Mouse (Mus musculus) cerebellum, adult 8-10 months (tissue): ENCODE data around the gene Aamp.

Experiments used
- DNase-seq: peaks from one replicate; pipeline ENCODE4 v3.0.0; 2022

The Aamp gene

DNA sequence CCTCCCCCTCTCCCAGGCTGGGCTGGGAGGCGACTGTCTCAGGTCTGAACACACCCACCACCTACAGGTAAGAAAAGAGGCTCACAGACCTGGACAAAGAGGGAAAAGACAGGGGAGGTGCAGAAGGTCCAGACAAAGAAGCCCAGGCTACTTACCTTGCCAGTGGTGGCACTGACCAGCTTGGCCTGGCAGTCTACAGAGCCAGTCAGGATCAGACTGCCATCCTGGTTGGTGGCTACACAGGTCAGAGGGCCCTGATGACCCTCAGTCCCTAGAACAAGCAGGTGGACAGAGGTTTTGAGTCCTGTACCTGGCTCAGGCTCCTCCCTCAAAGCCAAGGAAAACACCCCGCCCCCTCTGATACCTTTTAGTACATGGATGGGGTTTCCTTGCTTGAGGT is 3.2 kb downstream of the Aamp start:
- no peak for DNase-seq

DNA sequence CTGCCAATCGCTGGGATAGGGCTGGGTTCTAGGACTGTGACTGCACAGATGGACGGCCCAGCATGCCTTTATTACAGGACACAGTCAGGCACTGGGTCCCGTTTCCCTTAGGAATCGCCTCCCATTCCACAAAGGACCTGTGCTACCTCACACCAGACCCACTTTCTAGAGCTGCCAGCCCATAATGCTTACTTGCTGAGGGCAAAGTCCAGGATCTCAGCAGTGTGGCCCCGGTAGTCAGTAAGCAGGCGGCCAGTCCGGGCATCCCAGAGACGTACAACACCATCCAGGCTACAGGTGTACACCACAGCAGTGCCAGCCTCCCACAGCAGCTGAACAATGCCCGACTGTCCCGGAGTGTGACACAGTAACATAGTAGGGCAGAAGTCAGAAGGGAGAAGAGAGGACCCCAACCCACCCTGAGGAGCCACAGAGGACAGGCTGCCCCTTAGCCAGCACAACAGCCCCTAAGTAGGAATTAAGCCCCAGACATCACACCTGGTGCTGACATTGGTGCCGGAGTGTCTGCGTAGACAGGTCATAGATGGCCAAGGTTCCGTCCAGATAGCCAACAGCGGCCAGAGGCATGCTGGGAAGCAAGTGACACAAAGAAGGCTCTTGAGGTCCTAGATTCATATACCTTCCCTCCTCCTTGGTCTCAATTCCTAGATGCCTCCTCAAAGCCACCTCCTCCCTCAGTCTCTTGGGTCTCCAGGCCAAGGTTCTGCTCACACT is 3.8 kb downstream of the Aamp start:
- DNase-seq: peak; percentile 6

DNA sequence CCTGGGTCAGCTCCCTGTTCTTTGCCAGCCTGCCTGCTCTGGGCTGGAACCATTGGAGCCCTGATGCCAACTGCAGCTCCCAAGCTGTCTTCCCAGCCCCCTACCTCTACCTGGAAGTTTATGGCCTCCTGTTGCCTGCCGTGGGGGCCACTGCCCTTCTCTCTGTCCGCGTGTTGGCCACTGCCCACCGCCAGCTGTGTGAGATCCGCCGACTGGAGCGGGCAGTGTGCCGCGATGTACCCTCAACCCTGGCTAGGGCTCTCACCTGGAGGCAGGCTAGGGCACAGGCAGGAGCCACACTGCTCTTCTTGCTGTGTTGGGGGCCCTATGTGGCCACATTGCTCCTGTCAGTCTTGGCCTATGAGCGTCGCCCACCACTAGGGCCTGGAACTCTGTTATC is 5.5 kb downstream of the Aamp start:
- DNase-seq: no peak

DNA sequence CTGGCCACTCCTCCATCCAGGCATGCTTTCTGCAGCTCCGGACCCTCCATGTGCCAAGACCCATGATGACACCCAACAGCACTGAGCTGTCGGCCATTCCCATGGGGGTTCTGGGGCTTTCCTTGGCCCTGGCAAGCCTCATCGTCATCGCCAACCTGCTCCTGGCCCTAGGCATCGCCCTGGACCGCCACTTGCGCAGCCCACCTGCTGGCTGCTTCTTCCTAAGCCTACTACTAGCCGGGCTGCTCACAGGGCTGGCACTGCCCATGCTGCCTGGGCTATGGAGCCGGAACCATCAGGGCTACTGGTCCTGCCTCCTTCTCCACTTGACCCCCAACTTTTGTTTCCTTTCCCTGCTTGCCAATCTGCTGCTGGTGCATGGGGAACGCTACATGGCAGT is 6.0 kb downstream of the Aamp start, which contains the start of gene Gpbar1:
Gpbar1 (plus strand) TSS at position 13 of the 400 bp plus-strand sequence.
- peak; percentile 2 for DNase-seq

DNA sequence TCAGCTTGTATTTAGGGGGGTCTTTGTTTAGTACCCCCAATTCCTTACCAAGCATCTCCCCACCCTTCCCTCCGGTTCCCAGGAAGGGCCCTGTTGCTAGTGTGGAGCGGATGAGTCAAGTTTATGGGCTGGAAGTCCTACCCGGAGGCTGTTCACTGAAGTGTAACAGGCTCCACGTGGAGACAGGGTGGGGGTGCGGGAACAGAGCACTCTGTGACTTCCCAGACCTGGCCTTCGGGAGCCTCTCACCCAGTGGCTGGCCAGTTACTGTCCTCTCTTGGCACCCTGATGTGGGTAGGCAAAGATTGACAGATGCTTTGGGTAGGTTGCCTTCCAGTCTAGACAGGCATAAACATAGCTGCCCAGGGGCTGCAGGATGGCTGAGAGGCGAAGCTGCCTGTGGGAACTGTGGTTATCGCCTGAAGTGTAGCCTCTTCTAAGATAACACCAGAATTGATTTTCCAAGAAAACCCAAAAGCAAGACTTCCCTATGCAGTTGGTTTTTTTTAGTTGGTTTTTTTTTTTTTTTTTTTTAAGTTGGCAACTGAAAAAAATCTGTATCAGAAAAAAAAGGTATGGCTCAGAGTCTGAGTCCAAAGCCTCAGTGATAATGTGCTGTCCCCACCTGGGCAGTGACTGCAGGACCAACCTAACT is 6.5 kb downstream of the Aamp start:
- no peak for DNase-seq

DNA sequence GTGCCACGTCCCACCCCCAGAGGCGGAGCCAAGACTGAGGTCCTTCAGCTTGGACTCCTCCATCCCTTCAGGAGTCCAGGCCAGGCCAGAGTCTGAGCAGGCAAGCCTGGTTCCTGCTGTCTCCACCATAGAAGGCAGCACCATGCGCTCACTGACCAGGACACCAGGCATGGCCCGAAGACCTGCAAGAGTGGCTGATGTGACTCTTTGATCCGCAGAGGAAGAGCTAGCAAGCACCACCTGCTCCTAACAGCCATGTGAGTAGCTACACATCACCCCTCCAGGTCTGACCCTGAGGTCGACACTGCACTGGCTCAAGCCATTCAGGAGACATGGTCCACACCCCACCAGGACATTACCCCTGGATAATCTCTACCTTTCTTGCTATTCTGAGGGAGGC is 7.5 kb downstream of the Aamp start:
- DNase-seq: no peak

DNA sequence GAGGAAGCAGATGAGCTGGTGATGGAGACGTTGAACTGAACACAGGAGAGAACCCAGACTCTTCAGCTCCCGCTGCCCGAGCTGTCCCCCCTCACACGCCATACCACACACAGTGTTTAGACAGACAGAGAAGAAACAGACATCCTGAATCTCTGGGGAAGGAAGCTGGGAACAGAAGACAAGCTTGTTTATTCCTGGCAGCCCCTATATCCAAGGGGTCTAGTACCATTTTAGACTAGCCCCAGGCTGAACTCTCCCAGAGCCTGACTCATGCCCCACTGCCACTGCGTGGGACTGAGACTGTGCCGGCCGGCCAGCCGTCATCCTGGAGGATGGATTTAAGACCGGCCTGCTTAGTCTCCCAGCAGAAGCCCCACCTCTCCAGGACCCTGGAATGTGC is 9.5 kb downstream of the Aamp start:
- DNase-seq: no peak

DNA sequence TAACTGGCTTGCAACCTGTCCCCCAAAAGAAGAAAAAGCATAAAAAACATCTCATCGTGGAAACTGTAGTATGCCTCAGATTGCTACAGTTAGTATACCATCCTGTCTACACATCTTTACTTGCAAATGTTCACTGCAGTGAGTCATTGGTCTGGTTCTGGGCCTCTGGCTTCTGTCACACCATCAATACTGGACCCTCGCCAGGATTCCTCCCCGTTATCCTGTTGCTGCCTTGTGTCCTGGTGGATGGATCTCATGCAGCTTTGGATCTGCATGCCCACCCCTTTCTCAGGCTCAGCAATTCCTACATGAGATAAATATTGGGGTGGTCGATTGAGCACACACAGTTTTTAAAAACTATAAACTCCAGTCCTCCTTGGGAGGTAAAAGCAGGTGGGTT is 12.9 kb downstream of the Aamp start:
- no peak for DNase-seq

DNA sequence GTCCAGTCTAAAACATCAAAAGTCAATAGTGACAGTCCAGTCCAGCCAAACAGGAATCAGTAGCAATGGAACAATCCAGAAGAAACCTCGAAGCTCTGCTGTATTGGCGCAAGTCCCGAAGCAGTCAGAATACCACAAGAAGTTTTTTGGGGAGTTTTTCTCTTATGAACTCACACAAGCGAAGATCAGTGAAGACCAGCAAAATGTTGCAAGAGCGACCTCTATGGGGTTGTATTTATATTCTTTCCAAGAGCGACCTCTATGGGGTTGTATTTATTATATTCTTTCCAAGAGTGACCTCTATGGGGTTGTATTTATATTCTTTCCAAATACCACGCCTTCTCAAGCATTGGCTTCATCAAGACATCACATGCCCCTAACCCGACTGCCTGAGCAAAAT is 15.8 kb downstream of the Aamp start:
- DNase-seq: no peak

DNA sequence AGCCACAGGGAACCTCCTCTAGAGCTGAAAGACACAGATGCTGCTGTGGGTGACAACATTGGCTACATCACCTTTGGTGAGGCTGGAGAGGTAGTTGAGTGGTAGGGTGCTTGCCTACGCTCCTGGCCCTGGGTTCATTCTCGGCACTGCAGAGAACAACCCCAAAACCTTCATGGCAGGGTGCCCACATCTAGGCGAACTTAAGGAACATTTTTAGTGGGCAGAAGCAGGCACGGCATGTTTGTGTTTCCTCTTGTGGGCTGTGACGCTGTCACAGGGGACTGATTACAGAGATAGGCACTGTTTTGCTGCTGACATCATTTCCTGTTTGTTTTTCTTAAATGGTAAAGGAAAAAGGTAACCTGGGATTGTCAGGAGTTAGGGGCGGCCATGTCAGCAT is 22.0 kb downstream of the Aamp start:
- no peak for DNase-seq

DNA sequence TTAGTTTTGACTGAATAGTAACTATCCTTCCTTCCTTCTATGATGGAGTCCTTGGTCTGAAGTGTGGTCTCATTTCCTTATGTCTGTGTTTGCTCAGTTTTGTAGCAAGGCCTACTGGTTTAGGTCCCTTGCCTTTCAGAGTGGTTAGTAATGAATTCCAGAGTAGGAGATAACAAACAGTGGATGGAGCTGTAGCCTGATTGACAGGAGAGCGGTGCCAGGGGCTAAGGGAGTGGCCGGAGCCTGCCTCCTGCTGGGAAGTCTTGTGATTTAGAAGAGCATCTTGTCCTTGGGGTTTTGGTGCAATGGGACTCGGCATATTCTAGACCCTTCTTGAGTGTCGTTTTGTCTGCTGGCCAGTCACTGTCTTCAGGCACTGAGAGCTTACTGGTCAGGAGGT is 27.8 kb downstream of the Aamp start:
- DNase-seq: no peak

DNA sequence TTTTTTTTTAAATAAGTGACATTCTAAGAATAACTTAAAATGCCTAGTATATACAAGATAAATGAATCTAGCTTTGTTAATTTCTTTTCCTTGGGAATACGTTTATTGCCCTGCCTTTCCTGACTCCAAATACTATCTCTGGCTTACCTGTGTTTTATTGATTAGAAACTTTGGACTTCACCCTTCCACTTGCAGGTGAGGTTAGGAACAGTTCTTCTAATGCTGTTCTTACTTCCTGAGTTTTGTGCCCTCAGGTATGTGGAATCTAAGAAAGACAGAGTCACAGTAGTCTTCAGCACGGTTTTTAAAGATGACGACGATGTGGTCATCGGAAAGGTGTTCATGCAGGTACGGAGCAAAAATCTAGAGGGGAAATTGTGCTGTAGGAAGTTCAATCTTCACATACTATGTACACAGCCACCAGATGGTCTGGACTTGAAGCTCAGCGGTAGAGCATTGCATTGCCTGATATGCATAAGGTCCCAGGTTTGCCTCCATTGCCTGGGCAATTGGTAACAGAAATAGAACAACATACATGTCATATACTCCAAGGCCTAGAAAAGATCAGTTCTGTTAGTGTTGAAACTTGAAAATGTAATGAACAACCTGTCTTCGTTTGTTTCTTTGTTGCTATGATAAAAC is 28.7 kb downstream of the Aamp start:
- no peak for DNase-seq

DNA sequence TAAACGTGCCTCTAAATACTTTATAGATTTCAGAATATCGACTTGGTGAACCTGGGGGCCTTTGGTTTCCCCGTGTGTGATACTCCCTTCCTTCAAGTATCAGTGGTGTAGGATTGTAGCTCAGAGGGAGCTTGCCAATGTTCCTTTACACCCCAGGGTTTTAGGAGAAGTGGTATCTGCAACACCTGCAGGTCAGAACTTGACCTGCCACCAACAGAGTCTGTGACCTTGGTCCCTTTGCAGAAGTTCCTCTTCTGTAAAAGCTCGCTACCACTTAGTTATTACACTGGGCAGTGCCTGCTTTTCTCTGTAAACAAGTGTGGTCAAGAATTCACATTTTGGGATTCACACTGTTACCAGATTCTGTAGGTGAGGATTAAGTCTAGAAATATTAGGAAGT is 34.4 kb downstream of the Aamp start:
- DNase-seq: no peak

DNA sequence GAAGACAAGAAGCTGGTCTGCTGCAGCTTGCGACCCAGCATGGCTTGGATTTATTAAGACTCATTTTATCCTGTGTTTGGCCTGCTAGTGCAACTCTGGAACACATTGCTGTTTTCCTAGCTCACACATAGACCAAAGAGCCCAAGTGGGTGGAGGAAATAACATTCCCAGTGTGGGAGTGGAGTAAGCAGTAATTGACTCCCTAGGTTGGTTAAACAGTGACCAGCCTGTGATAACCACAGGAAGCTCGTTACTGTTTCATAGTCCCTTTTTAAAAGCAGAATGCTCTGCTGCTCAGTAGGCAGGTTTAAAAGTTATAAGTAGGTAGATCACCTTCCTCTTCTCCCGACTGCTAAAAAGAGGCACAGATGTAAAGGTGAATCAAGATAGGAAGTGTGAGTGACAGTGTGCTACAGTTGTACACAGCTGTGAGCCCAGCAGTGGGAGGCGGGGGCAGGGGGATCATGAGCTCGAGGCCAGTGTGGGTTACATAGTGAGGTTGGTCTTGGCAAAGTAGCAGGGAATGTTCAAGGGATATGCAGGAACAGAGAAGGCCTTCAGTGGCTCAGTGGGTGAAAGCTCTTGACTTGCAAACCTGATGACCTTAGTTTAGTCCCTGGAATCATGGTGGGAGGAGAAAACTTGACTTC is 35.1 kb downstream of the Aamp start:
- no peak for DNase-seq

DNA sequence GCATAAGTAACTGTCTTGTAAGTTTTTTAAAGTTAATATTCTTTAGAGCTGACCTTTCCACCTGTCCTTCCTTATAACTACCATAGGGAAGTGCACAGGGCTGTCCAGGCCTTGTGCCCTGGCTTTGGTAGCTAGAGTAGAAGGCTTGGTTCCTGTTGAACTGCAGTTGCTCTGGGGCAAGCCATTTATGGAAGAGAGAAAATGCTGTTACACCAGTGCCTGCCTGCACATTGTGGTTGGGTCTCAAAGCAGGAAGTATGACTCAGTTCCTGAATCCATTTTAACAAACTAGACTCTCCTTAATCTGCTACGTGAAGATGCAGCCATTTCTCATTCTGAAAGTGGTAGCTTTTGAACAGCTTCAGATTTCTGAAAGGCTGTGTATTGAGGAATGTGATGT is 35.7 kb downstream of the Aamp start:
- no peak for DNase-seq

DNA sequence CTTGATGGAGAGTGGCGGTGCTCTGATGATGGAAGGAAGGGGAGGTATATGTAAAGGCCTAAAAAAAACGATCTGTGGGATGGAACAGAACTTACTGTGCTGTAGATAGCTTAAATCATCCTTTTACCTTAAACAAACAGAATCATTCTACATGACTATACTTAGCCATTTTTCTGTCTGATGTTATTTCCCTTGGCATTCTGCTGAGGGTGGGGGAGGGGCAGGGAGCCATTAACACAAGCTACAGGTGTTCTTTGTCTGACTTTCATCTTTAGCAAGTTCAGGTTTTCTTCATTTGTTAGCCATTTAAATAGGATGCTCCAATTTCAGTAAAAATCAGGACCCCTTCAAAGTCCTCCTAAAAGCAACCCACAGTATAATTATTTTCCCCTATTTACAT is 39.0 kb downstream of the Aamp start:
- no peak for DNase-seq

DNA sequence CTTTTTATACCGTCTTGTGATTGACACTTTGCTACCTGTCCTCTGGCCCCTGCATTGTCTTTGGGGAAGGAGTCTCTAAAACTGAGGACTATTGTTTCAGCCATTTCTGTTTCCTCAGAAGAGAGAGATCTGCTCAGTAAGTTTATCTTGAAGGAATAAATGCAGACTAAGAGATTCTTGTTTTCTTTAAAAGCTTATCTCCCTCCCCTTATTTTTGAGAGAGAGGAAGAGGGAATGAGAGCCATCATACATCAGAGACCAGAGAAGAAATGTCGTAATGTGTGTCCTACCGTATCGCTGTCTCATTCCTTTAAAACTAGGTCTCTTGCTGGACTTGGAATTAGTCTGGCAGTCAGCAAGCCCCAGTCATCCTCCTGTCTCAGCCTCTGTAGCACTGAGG is 43.7 kb downstream of the Aamp start:
- DNase-seq: no peak

DNA sequence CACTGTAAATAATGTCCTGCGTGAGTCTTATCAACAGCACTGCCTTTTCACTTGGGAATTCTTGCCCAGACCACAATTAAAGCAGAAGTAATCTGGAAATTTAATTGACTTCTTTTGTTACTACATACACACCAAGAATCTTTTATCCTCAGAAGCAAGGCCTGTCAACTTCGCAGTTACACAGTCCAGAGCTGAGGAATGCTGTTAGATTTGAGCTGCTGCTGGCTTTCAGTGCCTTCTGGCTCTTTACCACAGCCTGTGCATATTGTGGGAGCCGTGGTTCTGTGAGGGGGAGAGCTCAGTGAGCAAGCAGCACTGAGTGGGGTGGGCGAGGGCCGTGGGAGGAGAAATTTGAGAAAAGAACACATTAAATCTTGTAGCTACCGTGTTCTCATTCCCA is 44.2 kb downstream of the Aamp start:
- no peak for DNase-seq

DNA sequence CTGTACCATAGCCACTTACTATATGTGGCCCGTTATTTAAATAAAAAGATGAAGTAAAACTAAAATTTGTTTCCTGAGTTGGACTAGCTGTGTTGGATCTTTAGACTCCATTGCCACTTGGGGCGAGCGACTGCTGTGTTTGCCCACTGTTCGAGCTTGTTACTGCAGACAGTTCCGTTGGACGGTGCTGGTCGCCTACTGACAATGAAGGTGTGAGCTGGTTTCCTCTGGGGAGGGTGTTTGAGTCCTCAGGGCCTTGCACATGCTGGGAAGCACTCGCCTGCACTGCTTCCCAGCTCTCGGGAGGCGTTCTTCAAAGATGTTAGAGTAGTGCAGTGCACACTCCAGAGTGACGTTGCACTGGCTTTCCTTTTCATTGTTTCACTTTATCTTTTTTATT is 44.9 kb downstream of the Aamp start:
- no peak for DNase-seq

DNA sequence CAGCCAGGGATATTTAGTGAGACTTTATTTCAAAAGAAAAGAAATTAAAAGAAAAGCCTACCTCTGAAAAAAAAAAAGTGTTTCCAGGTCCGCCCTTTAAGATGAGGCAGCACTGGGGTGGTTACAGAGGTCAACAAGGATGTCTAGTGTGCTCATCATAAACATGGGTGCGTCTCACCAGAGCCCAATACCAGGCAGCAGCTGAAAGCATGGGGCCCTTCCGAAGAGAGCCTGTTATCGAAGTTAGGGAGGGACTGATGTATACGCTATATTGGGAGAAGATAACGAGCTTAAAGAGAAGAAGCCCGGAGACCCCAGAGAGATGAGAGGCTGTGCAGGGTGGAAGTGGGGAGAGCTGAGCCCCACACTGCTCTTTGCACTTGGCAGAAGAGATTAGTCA is 45.4 kb downstream of the Aamp start:
- no peak for DNase-seq

DNA sequence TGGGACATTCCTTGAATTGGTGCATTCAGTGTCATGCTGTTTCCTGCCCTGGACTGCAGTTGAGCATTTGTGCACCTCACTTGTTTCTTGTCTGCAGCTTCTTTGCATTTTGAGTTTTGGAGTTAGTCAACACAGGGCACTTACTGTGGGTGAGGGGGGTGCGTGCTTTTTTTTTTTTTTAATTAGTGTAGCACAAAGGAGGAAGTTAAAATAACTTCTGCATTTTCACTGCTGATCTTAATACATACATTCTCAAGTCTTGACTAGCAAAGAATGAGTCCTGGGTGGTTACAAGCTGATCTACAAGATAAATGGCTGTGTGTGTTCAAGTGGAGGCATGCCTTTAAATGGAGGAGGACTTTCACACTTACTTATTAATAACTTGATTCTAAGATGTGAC is 46.4 kb downstream of the Aamp start:
- no peak for DNase-seq

DNA sequence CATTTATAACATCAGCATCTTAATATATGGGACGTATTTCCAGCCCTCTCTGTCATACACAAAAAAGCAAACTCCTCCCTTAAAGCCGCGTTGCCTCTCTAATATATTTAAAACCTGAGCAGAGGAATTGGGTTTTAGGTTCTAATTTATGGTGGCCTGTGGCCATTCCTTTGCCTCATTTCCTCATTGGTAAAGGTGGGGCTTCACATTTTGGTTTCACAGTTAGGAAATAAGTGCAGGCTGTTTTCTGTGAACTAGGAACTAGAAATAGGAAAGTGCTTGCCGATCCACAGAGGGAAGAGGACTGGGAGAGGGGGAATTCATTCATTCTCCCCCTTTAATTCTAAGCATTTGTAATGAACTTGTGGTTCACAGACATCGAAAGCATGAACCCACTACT is 46.9 kb downstream of the Aamp start:
- DNase-seq: no peak

DNA sequence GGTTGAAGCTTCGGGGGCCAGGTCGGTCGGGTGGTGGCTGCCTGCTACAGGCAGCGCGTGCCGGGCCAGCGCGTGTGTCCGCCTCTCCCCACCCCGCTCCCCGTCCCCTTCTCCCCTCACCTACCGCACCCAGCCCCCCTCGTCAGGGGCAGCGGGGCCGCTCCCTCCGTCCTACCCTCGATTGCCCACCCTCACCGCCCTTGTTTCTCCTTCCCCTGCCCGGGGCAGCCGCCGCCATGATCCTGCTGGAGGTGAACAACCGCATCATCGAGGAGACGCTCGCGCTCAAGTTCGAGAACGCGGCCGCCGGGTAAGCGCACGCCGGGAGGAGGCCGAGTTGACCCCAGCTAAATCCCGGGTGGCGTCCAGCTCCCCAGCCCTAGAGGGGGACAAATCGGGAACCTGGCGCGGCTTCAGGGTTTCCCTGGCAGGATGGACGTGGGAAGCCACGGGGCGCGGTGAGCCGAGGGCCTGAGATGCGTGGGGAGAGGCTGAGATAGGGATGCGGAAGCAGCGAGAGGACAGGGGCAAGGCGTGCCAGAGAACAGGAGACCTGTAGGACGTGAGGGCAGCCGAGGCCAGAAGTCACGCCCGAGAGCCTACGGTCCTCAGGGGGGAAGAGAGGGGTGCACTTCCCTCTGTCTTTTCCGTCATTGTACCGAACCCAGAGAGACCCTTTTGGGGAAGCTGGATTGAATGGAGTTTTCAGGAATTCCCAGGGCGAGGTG is 47.8 kb downstream of the Aamp start:
- no peak for DNase-seq
